Mouse (Mus musculus) myocyte (in vitro differentiated cells): Measurements from ENCODE around the gene Esrrb.

ENCODE experiments used
- CEBPB ChIP-seq: IDR thresholded peaks from 2 replicates; pipeline ENCODE4 v1.6.1; 2011; ENCODE audit warnings: mild to moderate bottlenecking, moderate library complexity; ENCODE audit not compliant: poor library complexity, insufficient read depth, severe bottlenecking
- E2F4 ChIP-seq: IDR thresholded peaks from one replicate; pipeline ENCODE4 v1.6.1; 2011; ENCODE audit warnings: mild to moderate bottlenecking, control low read depth, moderate library complexity; ENCODE audit not compliant: insufficient read depth
- MAX ChIP-seq: IDR thresholded peaks from one replicate; pipeline ENCODE4 v1.6.1; 2011; ENCODE audit warnings: low read depth, mild to moderate bottlenecking, control low read depth
- MYOD1 ChIP-seq, 3 experiments: IDR thresholded peaks; one replicate each; pipeline ENCODE4 v1.6.1; 2011; ENCODE audit warnings: control low read depth in 2 of 3, low read depth in 2 of 3, mild to moderate bottlenecking in 2 of 3, moderate library complexity in 1 of 3; ENCODE audit not compliant: insufficient read length in 2 of 3, control insufficient read depth in 1 of 3
- POLR2A ChIP-seq: IDR thresholded peaks from one replicate; pipeline ENCODE4 v1.6.1; 2011; ENCODE audit warnings: low read depth, mild to moderate bottlenecking, control low read depth, moderate library complexity; ENCODE audit not compliant: insufficient read length
- POLR2AphosphoS2 ChIP-seq: IDR thresholded peaks from one replicate; pipeline ENCODE4 v1.6.1; 2011; ENCODE audit warnings: low read depth, control low read depth; ENCODE audit not compliant: insufficient read length
- REST ChIP-seq: IDR thresholded peaks from one replicate; pipeline ENCODE4 v1.6.1; 2011; ENCODE audit warnings: mild to moderate bottlenecking, control low read depth, moderate library complexity; ENCODE audit not compliant: insufficient read depth, insufficient read length
- SRF ChIP-seq: IDR thresholded peaks from one replicate; pipeline ENCODE4 v1.6.1; 2011; ENCODE audit warnings: low read depth; ENCODE audit not compliant: control insufficient read depth, insufficient read length
- TCF12 ChIP-seq: IDR thresholded peaks from one replicate; pipeline ENCODE4 v1.6.1; 2011; ENCODE audit warnings: mild to moderate bottlenecking, control low read depth; ENCODE audit not compliant: poor library complexity, insufficient read depth, severe bottlenecking
- TCF3 ChIP-seq: IDR thresholded peaks from one replicate; pipeline ENCODE4 v1.6.1; 2011; ENCODE audit warnings: low read depth, control low read depth; ENCODE audit not compliant: insufficient read length
- USF1 ChIP-seq: IDR thresholded peaks from one replicate; pipeline ENCODE4 v1.6.1; 2011; ENCODE audit warnings: low read depth, mild to moderate bottlenecking, control low read depth, moderate library complexity

DNA sequence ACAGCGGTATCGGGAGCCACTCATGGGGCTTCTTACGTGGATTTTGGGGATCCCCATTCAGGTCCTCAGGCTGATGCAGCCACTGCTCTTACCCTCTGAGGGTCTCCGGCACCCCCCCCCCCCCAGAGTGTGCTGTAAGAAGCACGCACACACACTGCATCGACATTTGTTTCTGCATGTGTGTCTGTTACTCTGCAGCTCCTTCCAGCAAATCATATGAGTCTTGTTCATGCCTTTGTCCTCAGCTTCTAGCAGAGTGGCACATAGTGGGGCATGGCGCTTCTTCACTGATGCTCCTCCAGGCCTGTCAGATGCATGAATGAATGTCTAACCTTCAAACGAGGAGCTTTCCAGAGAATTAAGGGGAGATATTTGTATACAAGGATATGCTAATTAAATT lies 11.4 kb upstream of the Esrrb start:
- TF ChIP-seq REST (no peak), POLR2A (no peak), USF1 (no peak), E2F4 (no peak), TCF12 (no peak), TCF3 (no peak), MYOD1 (IDR thresholded peaks at IDR 0.05; ENCODE audit: control insufficient read depth in 1 of 3, insufficient read length in 2 of 3, low read depth in 2 of 3) (no peak), MAX (no peak), SRF (no peak), POLR2AphosphoS2 (no peak), CEBPB (no peak)
